Mouse (Mus musculus) left cerebral cortex, postnatal 14 days (tissue): ENCODE measurements around the gene Gnas. TPM values are rescaled to one million over a fixed set of nuclear protein-coding genes. Genes with fewer than 3 reads are reported as not detected.

Experiments
- DNase-seq, 2 experiments: peaks; one replicate each; pipeline ENCODE4 v3.0.0; 2021 to 2022; ENCODE audit warnings: low spot score in 2 of 2, mixed read lengths in 1 of 2
- intact Hi-C: fragments of 180-260 bp; cut with DNase I; formaldehyde crosslinking; loops from one replicate; pipeline ENCODE4 v1.15.1; 2025
- total RNA-seq, 2 experiments: library from RNA; stranded (reverse); gene quantifications; 2 replicates each; pipeline ENCODE4 v1.2.3; 2021

Gene Gnas
- total RNA-seq, 2 experiments from 2014 or later, result 1,818 to 2,021 TPM

DNA sequence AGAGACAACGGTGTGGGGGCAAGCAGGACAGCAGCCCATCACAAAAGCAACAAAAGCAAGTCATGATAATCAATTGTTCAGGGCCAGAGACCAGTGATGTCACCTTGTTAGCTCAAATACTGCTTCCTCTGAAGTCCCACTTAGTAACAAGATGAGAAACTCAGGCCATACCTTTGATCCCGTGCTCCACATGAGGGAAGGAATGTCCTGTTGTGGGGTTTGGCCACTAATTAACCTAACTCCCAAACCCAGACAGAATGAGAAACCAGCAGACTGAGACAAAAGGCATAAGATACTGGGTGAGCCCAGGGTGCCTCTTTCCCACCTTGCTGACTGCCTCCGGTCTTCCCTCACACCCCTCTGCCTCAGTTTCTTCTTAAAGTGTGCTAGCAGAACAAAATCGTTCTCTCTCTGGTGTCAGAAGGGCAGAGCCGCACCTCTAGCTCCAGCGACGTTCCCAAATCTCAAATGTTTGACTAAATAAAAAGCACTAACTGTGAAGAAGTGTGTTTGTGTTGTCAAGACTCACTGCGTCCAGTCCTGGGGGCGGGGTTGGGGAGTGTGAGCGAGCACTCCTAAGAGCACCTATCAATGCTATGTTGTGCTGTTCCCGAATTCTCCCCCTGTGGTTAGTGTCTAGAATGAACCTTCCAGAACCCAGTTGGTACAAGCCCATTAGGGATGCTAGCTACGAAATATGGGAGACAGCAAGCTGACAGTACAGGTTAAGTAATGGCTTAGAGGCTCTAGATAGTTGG, 4.7 kb downstream of the Gnas start:
- intact Hi-C loops, result no loop called here
- DNase-seq, result no peak

DNA sequence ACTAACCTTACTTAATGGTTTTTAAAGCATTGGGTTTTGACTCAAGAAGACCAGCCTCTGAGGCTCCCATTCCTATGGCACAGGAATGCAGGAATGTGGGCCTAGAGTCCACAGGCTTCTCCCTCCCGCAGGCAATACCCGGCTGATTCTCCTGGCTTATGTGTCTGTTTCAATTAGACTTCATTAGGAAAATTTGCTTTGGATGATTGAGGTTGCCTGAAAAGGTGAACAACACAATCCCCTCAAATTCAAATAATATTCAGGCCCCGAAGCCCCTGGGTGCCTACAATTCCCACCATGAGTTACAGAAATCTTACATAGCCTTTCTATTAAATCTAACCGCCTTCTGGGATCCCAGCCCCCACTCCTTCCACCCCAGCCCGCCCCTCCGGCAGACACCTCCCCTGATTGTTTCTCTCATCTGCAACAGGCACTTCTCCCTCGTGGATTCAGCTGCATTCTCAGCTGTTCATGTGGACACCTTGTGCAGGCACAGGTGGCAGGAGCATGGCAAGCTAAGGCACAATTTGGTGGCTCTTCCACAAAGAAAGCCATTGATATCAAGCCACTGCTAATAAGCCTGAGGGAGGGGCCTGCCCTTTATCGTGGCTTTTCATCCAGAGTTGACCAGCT, 7.0 kb downstream of the Gnas start:
- intact Hi-C loops, result loop anchor here (10.0 kb wide), 1 partner anchor 1106 kb away; no protein-coding TSS in a partner anchor
- DNase-seq, result no peak

DNA sequence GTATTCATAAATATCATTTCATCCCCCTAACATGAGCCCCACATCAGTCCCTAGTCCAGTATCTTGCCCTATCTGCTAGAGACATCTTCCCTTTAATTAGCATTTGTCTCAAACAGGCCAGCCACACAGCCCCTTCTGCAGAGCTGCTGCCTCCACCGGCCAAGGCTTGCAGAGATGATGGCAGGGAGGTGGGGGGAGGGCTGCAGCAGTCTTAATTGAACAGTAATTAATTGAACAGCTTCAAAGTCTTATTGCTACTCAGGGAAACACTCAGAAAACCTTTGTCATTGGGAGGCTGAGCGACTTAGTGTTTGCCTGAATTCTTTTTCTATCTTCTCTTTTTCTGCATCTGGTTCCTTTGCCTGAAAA, 7.5 kb downstream of the Gnas start:
- no peak for DNase-seq
- intact Hi-C loops, result loop anchor here (10.0 kb wide), 1 partner anchor 1107 kb away; no protein-coding TSS in a partner anchor

DNA sequence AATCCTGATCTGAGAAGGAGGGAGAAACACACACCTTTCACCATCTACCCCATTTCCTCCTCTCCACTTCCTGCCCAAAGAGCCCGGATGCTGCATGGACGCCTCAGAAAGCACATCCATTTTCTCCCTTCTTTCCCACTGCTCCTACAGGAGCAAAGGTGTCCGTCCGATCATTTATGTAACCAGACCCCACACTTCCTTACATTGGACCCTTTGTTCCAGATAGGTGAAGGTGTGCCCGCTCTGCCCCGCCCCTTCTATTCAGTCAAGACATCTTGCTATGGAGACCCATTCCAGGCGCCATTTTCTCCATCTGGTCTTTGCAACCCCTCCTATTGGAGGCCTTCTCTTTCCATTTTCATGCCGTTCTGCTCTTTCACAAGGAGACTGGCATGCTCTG, 10.3 kb downstream of the Gnas start:
- no peak for DNase-seq
- intact Hi-C loops, result loop anchor here (10.0 kb wide), 1 partner anchor 1110 kb away; no protein-coding TSS in a partner anchor

DNA sequence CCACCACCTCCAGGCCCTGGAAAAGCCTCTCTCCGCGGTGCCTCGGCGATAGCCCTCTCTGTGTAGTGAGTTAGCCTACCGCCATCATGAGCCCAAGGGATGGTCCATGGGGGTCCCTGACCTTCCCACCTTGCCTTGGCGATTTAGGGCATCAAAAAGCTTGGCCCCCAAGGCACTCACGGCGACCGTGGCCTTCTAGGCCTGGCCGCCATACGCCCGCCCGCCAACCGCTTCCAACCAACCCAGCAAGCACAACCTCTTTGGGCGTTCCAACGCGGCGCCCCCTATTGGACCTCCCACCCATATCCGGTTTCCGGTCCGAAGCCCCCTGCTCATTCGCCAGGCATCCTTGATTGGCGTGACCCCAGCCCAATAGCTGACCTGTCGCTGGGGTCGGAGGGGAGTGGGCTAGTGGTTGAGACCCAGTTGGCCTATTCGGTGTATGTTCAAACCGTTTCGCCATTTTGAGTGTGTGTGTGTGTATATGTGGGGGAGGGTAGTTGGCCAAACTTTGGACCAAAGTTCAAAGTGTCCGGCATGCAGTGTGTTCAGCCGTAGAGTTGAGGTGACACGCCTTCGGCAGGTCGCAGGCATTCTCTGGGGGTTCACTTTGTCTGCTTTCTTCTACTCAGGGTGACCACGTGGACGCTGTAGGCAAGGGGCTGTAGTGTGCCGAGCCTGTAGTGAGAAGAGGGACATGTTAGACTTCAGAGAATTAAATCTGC, 11.2 kb downstream of the Gnas start:
- intact Hi-C loops, result loop anchor here (10.0 kb wide), 1 partner anchor 1111 kb away; no protein-coding TSS in a partner anchor
- DNase-seq, result peak; percentile 88

DNA sequence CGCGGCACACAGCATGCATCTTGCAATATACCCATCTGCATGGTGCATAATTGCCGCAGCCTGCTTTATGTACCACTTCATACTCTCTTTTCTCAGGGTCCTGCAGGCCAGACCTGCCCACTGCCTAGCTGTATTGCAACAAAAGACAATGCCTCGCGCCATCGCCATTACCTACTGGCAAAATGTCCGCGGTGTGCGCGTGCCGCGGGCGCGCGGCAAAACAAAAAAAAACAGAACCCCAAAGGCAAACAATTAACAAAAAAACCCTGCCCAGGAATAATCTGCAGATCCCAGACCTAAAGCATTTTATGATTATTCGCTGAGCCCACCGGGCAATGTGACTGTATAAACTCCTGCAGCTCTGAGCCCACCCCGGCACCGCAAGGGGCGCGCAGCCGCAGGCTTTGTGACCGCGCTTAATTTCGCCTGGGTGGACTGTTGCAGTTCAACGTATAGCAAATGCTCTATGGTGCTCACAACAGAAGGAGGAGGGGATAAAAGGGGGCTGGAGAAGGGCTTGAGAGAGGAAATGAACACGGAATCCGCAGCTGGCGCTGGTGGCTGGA, 11.9 kb downstream of the Gnas start:
- no peak for DNase-seq
- intact Hi-C loops, result loop anchor here (10.0 kb wide), 1 partner anchor 1111 kb away; no protein-coding TSS in a partner anchor

DNA sequence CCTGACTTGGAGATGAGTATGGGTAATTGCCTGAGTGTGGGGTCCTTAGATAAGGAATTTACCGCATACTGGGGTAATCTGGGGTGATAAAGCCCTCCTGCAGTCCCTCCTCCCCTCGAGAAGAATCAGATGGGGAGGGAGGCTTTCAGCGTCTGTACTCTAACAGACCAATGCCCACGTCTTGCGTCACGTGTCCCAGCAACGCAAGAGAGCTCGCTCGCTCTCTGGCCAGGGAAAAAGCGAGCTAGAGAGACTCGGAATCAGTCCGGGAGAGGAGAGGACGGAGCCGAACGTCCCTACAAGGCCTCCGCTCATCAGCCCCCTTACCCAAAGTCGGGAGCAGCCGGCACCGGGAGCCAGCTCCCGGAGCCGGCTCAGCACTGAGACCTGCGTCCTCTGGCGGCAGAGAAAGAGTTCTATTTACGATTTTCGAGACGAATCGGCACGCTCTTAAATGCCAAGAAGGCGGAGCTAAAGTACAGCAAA, 13.0 kb downstream of the Gnas start:
- peak; percentile 43 to 47 for DNase-seq
- intact Hi-C loops, result loop anchor here (1.0 to 10.0 kb wide), 2 partner anchors 716 to 1112 kb away; no protein-coding TSS in a partner anchor

DNA sequence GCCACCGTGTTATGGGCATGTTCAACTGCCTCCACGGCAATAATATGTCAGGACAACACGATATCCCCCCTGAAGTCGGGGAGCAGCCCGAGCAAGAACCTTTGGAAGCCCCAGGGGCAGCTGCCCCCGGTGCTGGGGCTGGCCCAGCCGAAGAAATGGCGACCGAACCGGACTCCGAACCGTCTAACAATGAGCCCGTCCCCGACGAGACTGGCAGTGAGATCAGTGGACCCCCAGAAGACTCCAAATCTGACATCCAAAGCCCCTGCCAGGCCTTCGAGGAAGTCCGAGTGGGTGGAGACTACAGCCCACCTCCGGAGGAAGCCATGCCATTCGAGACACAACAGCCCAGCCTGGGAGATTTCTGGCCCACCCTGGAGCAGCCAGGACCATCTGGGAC, 13.7 kb downstream of the Gnas start:
- no peak for DNase-seq
- intact Hi-C loops, result loop anchor here (1.0 to 10.0 kb wide), 2 partner anchors 717 to 1113 kb away; no protein-coding TSS in a partner anchor

DNA sequence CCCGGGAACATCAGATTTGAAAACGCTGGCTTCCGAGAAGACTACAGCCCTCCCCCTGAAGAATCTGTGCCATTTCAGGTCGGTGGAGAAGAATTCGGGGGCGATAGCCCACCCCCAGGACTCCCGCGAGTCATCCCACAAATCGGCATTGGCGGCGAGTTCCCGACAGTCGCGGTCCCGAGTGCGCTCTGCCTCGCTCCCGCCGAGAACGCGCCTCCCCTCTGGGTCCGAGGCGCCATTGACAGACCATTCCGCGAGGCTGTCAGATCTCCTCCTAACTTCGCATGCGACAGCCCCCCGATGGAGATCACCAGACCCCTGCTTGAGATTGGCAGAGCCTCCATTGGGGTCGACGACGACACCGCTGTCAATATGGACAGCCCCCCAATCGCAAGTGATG, 14.4 kb downstream of the Gnas start:
- intact Hi-C loops, result loop anchor here (10.0 kb wide), 1 partner anchor 1114 kb away; no protein-coding TSS in a partner anchor
- no peak for DNase-seq

DNA sequence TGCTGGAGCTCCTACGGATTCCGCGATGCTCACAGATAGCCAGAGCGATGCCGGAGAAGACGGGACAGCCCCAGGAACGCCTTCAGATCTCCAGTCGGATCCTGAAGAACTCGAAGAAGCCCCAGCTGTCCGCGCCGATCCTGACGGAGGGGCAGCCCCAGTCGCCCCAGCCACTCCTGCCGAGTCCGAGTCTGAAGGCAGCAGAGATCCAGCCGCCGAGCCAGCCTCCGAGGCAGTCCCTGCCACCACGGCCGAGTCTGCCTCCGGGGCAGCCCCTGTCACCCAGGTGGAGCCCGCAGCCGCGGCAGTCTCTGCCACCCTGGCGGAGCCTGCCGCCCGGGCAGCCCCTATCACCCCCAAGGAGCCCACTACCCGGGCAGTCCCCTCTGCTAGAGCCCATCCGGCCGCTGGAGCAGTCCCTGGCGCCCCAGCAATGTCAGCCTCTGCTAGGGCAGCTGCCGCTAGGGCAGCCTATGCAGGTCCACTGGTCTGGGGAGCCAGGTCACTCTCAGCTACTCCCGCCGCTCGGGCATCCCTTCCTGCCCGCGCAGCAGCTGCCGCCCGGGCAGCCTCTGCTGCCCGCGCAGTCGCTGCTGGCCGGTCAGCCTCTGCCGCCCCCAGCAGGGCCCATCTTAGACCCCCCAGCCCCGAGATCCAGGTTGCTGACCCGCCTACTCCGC, 15.1 kb downstream of the Gnas start:
- intact Hi-C loops, result loop anchor here (10.0 kb wide), 1 partner anchor 1114 kb away; no protein-coding TSS in a partner anchor
- DNase-seq, result no peak

DNA sequence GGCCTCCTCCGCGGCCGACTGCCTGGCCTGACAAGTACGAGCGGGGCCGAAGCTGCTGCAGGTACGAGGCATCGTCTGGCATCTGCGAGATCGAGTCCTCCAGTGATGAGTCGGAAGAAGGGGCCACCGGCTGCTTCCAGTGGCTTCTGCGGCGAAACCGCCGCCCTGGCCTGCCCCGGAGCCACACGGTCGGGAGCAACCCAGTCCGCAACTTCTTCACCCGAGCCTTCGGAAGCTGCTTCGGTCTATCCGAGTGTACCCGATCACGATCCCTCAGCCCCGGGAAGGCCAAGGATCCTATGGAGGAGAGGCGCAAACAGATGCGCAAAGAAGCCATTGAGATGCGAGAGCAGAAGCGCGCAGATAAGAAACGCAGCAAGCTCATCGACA, 15.6 kb downstream of the Gnas start:
- no peak for DNase-seq
- intact Hi-C loops, result loop anchor here (10.0 kb wide), 1 partner anchor 1115 kb away; no protein-coding TSS in a partner anchor

DNA sequence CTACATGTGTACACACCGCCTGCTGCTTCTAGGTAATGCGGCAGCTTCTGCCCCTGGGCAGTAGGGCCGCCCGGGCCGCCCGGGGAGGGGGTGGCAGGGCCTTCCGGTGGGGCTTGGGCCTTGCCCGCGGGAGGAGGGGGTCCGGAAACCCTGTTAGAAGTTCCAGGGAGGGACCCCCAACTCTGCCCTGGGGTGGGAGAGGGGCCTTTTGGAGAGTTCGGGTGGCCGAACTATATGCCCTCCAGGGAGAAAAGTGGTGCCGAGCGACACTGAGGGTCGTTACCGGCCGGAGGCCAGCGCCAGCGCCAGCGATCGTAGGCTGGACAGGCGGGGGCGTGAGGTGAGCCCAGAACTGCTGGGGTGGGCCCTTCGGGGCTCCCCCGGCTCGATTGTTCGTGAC, 16.1 kb downstream of the Gnas start:
- no peak for DNase-seq
- intact Hi-C loops, result no loop called here

DNA sequence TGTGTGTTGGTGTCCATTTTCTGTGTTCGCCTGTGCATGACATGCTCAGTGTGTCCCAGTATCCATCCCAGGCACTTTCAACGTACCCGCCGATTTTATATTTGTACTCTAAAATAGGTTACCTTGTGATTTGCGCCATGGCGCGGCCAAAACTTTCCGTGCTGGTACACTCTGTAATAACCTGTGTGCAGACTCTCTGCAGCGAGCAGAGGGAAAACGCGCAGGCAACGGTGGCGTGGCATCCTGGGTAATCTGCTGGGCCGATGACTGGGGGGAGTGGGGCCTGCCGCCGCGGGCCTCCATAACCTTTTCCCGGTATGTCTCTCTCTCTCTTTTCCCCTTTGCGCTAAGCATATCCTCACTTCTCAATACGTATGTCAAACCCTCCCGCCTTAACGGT, 16.5 kb downstream of the Gnas start:
- DNase-seq, result no peak
- intact Hi-C loops, result no loop called here

DNA sequence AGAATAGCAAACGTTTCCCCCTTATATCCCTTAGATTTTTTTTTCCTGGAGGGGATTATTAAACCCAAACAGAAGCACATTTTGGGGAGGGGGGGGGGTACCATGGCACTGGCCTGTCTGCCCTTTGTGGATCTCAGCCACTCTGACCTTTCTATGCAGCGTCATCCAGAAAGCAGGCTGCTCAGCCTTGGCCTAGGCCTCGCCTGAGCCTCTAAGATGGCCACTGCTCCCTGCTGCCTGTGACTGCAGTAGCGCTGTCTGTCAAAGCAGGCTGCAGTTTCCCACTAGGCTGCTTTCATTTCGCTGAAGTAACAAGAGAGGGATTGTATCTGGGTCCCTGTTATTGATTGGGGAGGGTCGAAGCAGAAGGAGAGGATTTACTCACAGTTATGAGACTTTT, 18.4 kb downstream of the Gnas start:
- intact Hi-C loops, result no loop called here

DNA sequence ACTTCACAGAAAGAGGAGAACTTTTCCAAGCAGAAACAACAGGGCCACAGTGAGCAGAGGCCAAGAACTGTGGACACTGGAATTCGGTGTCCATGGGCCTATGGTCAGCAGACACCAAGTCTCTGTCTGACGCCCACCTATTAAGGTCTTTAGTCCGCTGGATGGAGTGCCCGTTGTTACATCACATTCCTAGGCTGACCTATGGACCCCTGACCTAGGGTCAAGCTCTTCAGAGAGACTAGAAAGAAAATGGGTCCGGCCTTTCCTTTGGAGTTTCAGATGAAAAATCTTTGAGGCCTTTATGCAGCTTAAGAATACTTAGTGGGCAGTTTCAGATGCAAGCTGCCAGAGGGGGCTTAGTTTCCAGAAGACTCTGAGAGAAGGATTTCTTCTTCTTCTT, 21.5 kb downstream of the Gnas start:
- no peak for DNase-seq
- intact Hi-C loops, result no loop called here

More for the DNA sequence above, 18.4 kb downstream of the Gnas start:
- no peak for DNase-seq

DNA sequence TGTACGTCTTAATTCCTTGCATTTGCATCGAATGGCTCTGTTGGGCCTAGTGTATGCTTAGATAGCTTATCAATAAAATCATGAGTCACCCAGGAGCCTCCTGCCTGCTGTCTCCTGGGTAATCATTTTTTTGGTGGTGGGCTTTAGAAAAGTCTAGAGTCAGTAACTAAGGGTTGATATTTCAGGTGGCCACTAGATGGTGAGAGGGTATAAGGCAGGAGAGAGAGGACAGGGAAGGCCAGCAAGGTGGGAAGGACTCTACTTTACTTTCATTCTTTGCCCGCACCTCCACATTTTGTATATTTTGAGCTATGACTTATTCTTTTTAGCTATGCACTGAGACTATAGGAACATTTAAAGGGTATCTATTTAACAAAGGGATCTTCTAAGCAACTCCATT, 23.8 kb downstream of the Gnas start:
- no peak for DNase-seq
- intact Hi-C loops, result no loop called here

DNA sequence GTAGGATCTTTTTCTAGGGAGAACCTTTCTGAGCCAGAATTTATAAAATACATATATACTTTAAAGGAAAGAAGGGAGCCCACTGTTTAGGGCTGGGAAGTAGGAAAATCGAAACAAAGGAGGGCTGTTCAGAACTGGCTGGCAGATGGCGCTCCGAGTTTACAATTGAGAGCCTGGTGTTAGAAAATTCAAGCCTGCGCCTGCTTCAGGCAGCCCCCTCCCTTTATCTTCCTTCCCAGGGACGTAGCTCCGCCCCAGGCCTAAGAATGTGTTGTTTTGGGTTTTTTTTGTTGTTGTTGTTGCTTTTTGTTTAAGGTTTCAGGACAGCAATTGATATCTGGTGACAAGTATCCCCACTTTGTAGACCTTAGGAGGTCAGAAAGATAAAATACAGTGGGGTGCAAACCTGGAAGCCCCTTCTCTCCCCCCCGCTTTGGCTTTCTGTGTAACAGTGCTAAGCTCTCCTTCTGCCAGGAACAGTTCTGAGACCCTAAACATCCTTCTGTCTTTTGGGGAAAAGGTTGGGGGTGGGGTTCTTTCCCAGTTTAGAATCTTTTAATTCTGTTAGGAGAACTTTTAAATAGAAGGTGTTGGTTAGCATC, 26.9 kb downstream of the Gnas start:
- intact Hi-C loops, result loop anchor here (1.0 to 5.0 kb wide), 3 partner anchors 151 to 589 kb away; partner anchors contain the start of gene Atp5e
- DNase-seq, result peak; percentile 67 to 69

DNA sequence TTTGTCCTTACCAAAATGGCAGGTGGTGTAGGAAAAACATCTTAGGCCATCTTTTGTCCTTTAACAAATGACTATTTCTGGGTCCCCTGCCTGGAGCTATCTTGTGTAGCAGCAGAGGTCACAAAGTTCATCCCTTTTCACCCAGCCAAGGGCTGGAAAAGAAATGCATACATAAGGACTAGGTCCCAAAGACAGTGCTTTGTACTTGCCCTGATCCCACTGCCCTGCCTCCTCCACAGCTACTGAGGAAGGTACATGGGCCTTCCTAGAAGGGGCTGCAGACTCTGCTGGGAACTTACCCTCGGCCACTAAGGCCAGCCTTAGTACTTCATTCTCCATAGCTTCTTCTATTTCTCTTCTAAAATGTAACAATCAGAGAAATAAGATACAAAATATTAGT, 27.5 kb downstream of the Gnas start:
- DNase-seq, result no peak
- intact Hi-C loops, result loop anchor here (1.0 to 5.0 kb wide), 5 partner anchors 151 to 589 kb away; partner anchors contain the start of gene Atp5e
